Mouse (Mus musculus) spleen, embryonic (tissue): ENCODE data around the gene 1700067K01Rik.
"Not testable (repeated sequence)": the region's sequence is repeated elsewhere in the genome, so short reads cannot be mapped to it uniquely, and the experiment has no call there.

Source experiments
- CTCF ChIA-PET: fragments of 350-600 bp; sonication (Branson Sonifier 250); formaldehyde crosslinking; loops from one replicate; lab custom pipeline; 2022; lab: Charles Lee

Gene 1700067K01Rik

GRCm38 (mm10) chr8:83981533-83981932, 19.8 kb upstream of the 1700067K01Rik start:
- CTCF ChIA-PET = no interaction called here

- CTCF ChIA-PET = interaction anchor here (0.6 kb wide), 1 partner anchor 36 kb away, joined by 4 read pairs; no protein-coding TSS in a partner anchor
Measured at GRCm38 (mm10) chr8:83982449-83982848, 18.9 kb upstream of the 1700067K01Rik start.

- CTCF ChIA-PET = not testable (repeated sequence)
Measured at GRCm38 (mm10) chr8:83983222-83983621, 18.1 kb upstream of the 1700067K01Rik start.

GRCm38 (mm10) chr8:83989243-83989642, 12.1 kb upstream of the 1700067K01Rik start:
- CTCF ChIA-PET = interaction anchor here (0.6 kb wide), 1 partner anchor 270 kb away, joined by 3 read pairs; no protein-coding TSS in a partner anchor

- CTCF ChIA-PET = no interaction called here
Measured at GRCm38 (mm10) chr8:83990170-83990569, 11.1 kb upstream of the 1700067K01Rik start.

GRCm38 (mm10) chr8:83992488-83992887, 8.8 kb upstream of the 1700067K01Rik start:
- CTCF ChIA-PET = no interaction called here

- CTCF ChIA-PET = no interaction called here
Measured at GRCm38 (mm10) chr8:83994030-83994429, 7.3 kb upstream of the 1700067K01Rik start.

- CTCF ChIA-PET = no interaction called here
Measured at GRCm38 (mm10) chr8:83995973-83996372, 5.3 kb upstream of the 1700067K01Rik start.

- CTCF ChIA-PET = no interaction called here
Measured at GRCm38 (mm10) chr8:83996567-83997505, 4.5 kb upstream of the 1700067K01Rik start.

- CTCF ChIA-PET = interaction anchor here (0.7 kb wide), 1 partner anchor 241 kb away, joined by 10 read pairs; no protein-coding TSS in a partner anchor
Measured at GRCm38 (mm10) chr8:83997511-83998141, 3.7 kb upstream of the 1700067K01Rik start, which contains the start of gene Samd1. Gene Samd1 (plus strand): TSS chr8:83997672.

GRCm38 (mm10) chr8:83998231-83999056, 2.9 kb upstream of the 1700067K01Rik start:
- CTCF ChIA-PET = interaction anchor here (0.7 kb wide), 1 partner anchor 240 kb away, joined by 10 read pairs; no protein-coding TSS in a partner anchor

- CTCF ChIA-PET = no interaction called here
Measured at GRCm38 (mm10) chr8:83999057-83999705, 2.1 kb upstream of the 1700067K01Rik start.

GRCm38 (mm10) chr8:83999825-84000224, 1.5 kb upstream of the 1700067K01Rik start:
- CTCF ChIA-PET = no interaction called here

GRCm38 (mm10) chr8:84002957-84003611, 1.8 kb downstream of the 1700067K01Rik start:
- CTCF ChIA-PET = no interaction called here

GRCm38 (mm10) chr8:84003612-84004246, 2.4 kb downstream of the 1700067K01Rik start:
- CTCF ChIA-PET = no interaction called here

GRCm38 (mm10) chr8:84004533-84005201, 3.4 kb downstream of the 1700067K01Rik start:
- CTCF ChIA-PET = no interaction called here

- CTCF ChIA-PET = not testable (repeated sequence)
Measured at GRCm38 (mm10) chr8:84005502-84005901, 4.2 kb downstream of the 1700067K01Rik start.

- CTCF ChIA-PET = no interaction called here
Measured at GRCm38 (mm10) chr8:84008362-84008761, 7.1 kb downstream of the 1700067K01Rik start.

GRCm38 (mm10) chr8:84009876-84010275, 8.6 kb downstream of the 1700067K01Rik start:
- CTCF ChIA-PET = interaction anchor here (0.7 to 1.1 kb wide), 2 partner anchors 9 to 29 kb away, joined by 3 read pairs; no protein-coding TSS in a partner anchor
